Mouse (Mus musculus): ENCODE measurements around the gene Sctr. TPM values are rescaled to one million over a fixed set of nuclear protein-coding genes. Genes with fewer than 3 reads are reported as not detected.

The Sctr gene
- polyA plus RNA-seq, 1 experiment from 2014 or later, result not detected

GRCm38 (mm10) chr1:120071133-120071532, 64.4 kb downstream of the Sctr start:
- Histone ChIP-seq H3K4me1 (ENCODE audit: control insufficient read depth, low read depth, low read length) (peaks cover 7% of the 10 kb centered on the region; the same call in 1 of the 2 replicates), H3K4me3 (ENCODE audit: low read depth, low read length) (no peak overlapping the region), H3K4me2 (ENCODE audit: low read depth, low read length) (no peak overlapping the region), H3K9ac (ENCODE audit: low read depth, low read length) (no peak overlapping the region), H3K27ac (ENCODE audit: low read length) (no peak overlapping the region), H3K27me3 (ENCODE audit: control insufficient read depth, insufficient read depth, low read depth, low read length) (peaks cover 4% of the 10 kb centered on the region; the same call in 1 of the 2 replicates), H3K36me3 (ENCODE audit: control insufficient read depth, insufficient read depth) (no peaks in the 10 kb centered on the region), H3K9me3 (replicated peaks; ENCODE audit: control insufficient read depth, low read length) (no peaks in the 10 kb centered on the region)
- no peak for ATAC-seq (ENCODE audit: low read depth)
- WGBS (ENCODE audit: insufficient replicate concordance), result 68% methylated on average over 4 of the region's 4 CpGs

- peak overlapping the region; percentile 74 for H3K27ac ChIP-seq (ENCODE audit: low read length)
- no peaks in the 10 kb centered on the region for H3K9me3 ChIP-seq (replicated peaks; ENCODE audit: control insufficient read depth, low read length)
- 5% methylated on average over 16 of the region's 16 CpGs for WGBS (ENCODE audit: insufficient replicate concordance)
- peak overlapping the region; percentile 55 for H3K9ac ChIP-seq (ENCODE audit: low read depth, low read length)
- peaks cover 7% of the 10 kb centered on the region; the same call in 1 of the 2 replicates for H3K4me1 ChIP-seq (ENCODE audit: control insufficient read depth, low read depth, low read length)
- H3K4me3 ChIP-seq (ENCODE audit: low read depth, low read length), result peak overlapping the region; percentile 54
- H3K36me3 ChIP-seq (ENCODE audit: control insufficient read depth, insufficient read depth), result no peaks in the 10 kb centered on the region
- peak; percentile 58 for ATAC-seq (ENCODE audit: low read depth)
- peak overlapping the region; percentile 48 for H3K4me2 ChIP-seq (ENCODE audit: low read depth, low read length)
- peaks cover 4% of the 10 kb centered on the region; the same call in 1 of the 2 replicates for H3K27me3 ChIP-seq (ENCODE audit: control insufficient read depth, insufficient read depth, low read depth, low read length)
Observed at GRCm38 (mm10) chr1:120072900-120073299, 66.2 kb downstream of the Sctr start.

GRCm38 (mm10) chr1:120073519-120074306, 67.0 kb downstream of the Sctr start, which contains the start of gene Tmem37:
TSS of gene Tmem37 (minus strand) at chr1:120074074.
- 3% methylated on average over 40 of the region's 40 CpGs for WGBS (ENCODE audit: insufficient replicate concordance)
- H3K36me3 ChIP-seq (ENCODE audit: control insufficient read depth, insufficient read depth), result no peaks in the 10 kb centered on the region
- peak within 1 kb of the TSS; percentile 48 for H3K4me2 ChIP-seq (ENCODE audit: low read depth, low read length)
- peak within 1 kb of the TSS; percentile 74 for H3K27ac ChIP-seq (ENCODE audit: low read length)
- H3K9me3 ChIP-seq (replicated peaks; ENCODE audit: control insufficient read depth, low read length), result no peaks in the 10 kb centered on the region
- H3K9ac ChIP-seq (ENCODE audit: low read depth, low read length), result peak within 1 kb of the TSS; percentile 55
- peak; percentile 80 for ATAC-seq (ENCODE audit: low read depth)
- peaks cover 7% of the 10 kb centered on the region; the same call in 1 of the 2 replicates for H3K4me1 ChIP-seq (ENCODE audit: control insufficient read depth, low read depth, low read length)
- H3K27me3 ChIP-seq (ENCODE audit: control insufficient read depth, insufficient read depth, low read depth, low read length), result peaks cover 4% of the 10 kb centered on the region; the same call in 1 of the 2 replicates
- H3K4me3 ChIP-seq (ENCODE audit: low read depth, low read length), result peak within 1 kb of the TSS; percentile 54

GRCm38 (mm10) chr1:120074307-120074702, 67.6 kb downstream of the Sctr start:
- H3K27me3 ChIP-seq (ENCODE audit: control insufficient read depth, insufficient read depth, low read depth, low read length), result peaks cover 4% of the 10 kb centered on the region; the same call in 1 of the 2 replicates
- peak overlapping the region; percentile 54; the same call in 1 of the 2 replicates for H3K4me3 ChIP-seq (ENCODE audit: low read depth, low read length)
- no peak overlapping the region; the same call in 1 of the 2 replicates for H3K9ac ChIP-seq (ENCODE audit: low read depth, low read length)
- H3K27ac ChIP-seq (ENCODE audit: low read length), result peak overlapping the region; percentile 42
- WGBS (ENCODE audit: insufficient replicate concordance), result 16% methylated on average over 4 of the region's 4 CpGs
- no peaks in the 10 kb centered on the region for H3K36me3 ChIP-seq (ENCODE audit: control insufficient read depth, insufficient read depth)
- H3K9me3 ChIP-seq (replicated peaks; ENCODE audit: control insufficient read depth, low read length), result no peaks in the 10 kb centered on the region
- H3K4me1 ChIP-seq (ENCODE audit: control insufficient read depth, low read depth, low read length), result peaks cover 5% of the 10 kb centered on the region; the same call in 1 of the 2 replicates
- no peak for ATAC-seq (ENCODE audit: low read depth)
- H3K4me2 ChIP-seq (ENCODE audit: low read depth, low read length), result peak overlapping the region; percentile 48

GRCm38 (mm10) chr1:120074931-120075330, 68.2 kb downstream of the Sctr start:
- WGBS (ENCODE audit: insufficient replicate concordance), result 47% methylated on average over 4 of the region's 4 CpGs
- Histone ChIP-seq H3K36me3 (ENCODE audit: control insufficient read depth, insufficient read depth) (no peaks in the 10 kb centered on the region), H3K4me1 (ENCODE audit: control insufficient read depth, low read depth, low read length) (peaks cover 5% of the 10 kb centered on the region; the same call in 1 of the 2 replicates), H3K27ac (ENCODE audit: low read length) (no peak overlapping the region; the same call in 1 of the 2 replicates), H3K4me3 (ENCODE audit: low read depth, low read length) (no peak overlapping the region), H3K9ac (ENCODE audit: low read depth, low read length) (no peak overlapping the region), H3K9me3 (replicated peaks; ENCODE audit: control insufficient read depth, low read length) (no peaks in the 10 kb centered on the region), H3K27me3 (ENCODE audit: control insufficient read depth, insufficient read depth, low read depth, low read length) (peaks cover 4% of the 10 kb centered on the region; the same call in 1 of the 2 replicates), H3K4me2 (ENCODE audit: low read depth, low read length) (no peak overlapping the region)
- ATAC-seq (ENCODE audit: low read depth), result no peak

- H3K4me1 ChIP-seq (ENCODE audit: control insufficient read depth, low read depth, low read length), result peaks cover 5% of the 10 kb centered on the region; the same call in 1 of the 2 replicates
- no peaks in the 10 kb centered on the region for H3K9me3 ChIP-seq (replicated peaks; ENCODE audit: control insufficient read depth, low read length)
- H3K36me3 ChIP-seq (ENCODE audit: control insufficient read depth, insufficient read depth), result no peaks in the 10 kb centered on the region
- H3K27ac ChIP-seq (ENCODE audit: low read length), result no peak overlapping the region
- no peak overlapping the region for H3K4me3 ChIP-seq (ENCODE audit: low read depth, low read length)
- peaks cover 4% of the 10 kb centered on the region; the same call in 1 of the 2 replicates for H3K27me3 ChIP-seq (ENCODE audit: control insufficient read depth, insufficient read depth, low read depth, low read length)
- WGBS (ENCODE audit: insufficient replicate concordance), result 23% methylated on average over 5 of the region's 5 CpGs
- H3K9ac ChIP-seq (ENCODE audit: low read depth, low read length), result no peak overlapping the region
- H3K4me2 ChIP-seq (ENCODE audit: low read depth, low read length), result no peak overlapping the region
- no peak for ATAC-seq (ENCODE audit: low read depth)
Observed at GRCm38 (mm10) chr1:120075507-120075906, 68.8 kb downstream of the Sctr start.

GRCm38 (mm10) chr1:120077746-120078410, 71.2 kb downstream of the Sctr start:
- WGBS (ENCODE audit: insufficient replicate concordance), result 31% methylated on average over 9 of the region's 9 CpGs
- H3K36me3 ChIP-seq (ENCODE audit: control insufficient read depth, insufficient read depth), result no peaks in the 10 kb centered on the region
- H3K9ac ChIP-seq (ENCODE audit: low read depth, low read length), result no peak overlapping the region
- peaks cover 5% of the 10 kb centered on the region; the same call in 1 of the 2 replicates for H3K4me1 ChIP-seq (ENCODE audit: control insufficient read depth, low read depth, low read length)
- H3K9me3 ChIP-seq (replicated peaks; ENCODE audit: control insufficient read depth, low read length), result no peaks in the 10 kb centered on the region
- H3K4me2 ChIP-seq (ENCODE audit: low read depth, low read length), result no peak overlapping the region
- H3K27ac ChIP-seq (ENCODE audit: low read length), result no peak overlapping the region
- H3K4me3 ChIP-seq (ENCODE audit: low read depth, low read length), result no peak overlapping the region
- no peak for ATAC-seq (ENCODE audit: low read depth)
- peaks cover 4% of the 10 kb centered on the region; the same call in 1 of the 2 replicates for H3K27me3 ChIP-seq (ENCODE audit: control insufficient read depth, insufficient read depth, low read depth, low read length)

GRCm38 (mm10) chr1:120080632-120081031, 73.9 kb downstream of the Sctr start:
- Histone ChIP-seq H3K36me3 (ENCODE audit: control insufficient read depth, insufficient read depth) (no peaks in the 10 kb centered on the region), H3K27me3 (ENCODE audit: control insufficient read depth, insufficient read depth, low read depth, low read length) (no peaks in the 10 kb centered on the region), H3K4me1 (ENCODE audit: control insufficient read depth, low read depth, low read length) (no peaks in the 10 kb centered on the region; the same call in 1 of the 2 replicates), H3K4me2 (ENCODE audit: low read depth, low read length) (no peak overlapping the region), H3K9me3 (replicated peaks; ENCODE audit: control insufficient read depth, low read length) (no peaks in the 10 kb centered on the region), H3K27ac (ENCODE audit: low read length) (no peak overlapping the region), H3K9ac (ENCODE audit: low read depth, low read length) (no peak overlapping the region), H3K4me3 (ENCODE audit: low read depth, low read length) (no peak overlapping the region)
- no peak for ATAC-seq (ENCODE audit: low read depth)
- WGBS (ENCODE audit: insufficient replicate concordance), result 73% methylated on average over 1 of the region's 1 CpGs
